Mouse (Mus musculus) cerebellum, adult (tissue): ENCODE data around the gene C2cd4c.

ENCODE experiments used
- ATAC-seq: cut with Nextera tagmentation; 2 replicates; pipeline ENCODE4 v1.9.2; 2017; ENCODE audit warnings: mild to moderate bottlenecking, moderate library complexity, mixed read lengths; ENCODE audit not compliant: insufficient number of reproducible peaks, low FRiP score, low TSS enrichment

Gene C2cd4c

GRCm38 (mm10) chr10:79580811-79581210, 33.0 kb downstream of the C2cd4c start:
- no peak for ATAC-seq

GRCm38 (mm10) chr10:79580356-79580755, 33.5 kb downstream of the C2cd4c start:
- no peak for ATAC-seq

GRCm38 (mm10) chr10:79579781-79580180, 34.0 kb downstream of the C2cd4c start:
- no peak for ATAC-seq

- no peak for ATAC-seq
Measured at GRCm38 (mm10) chr10:79578891-79579290, 34.9 kb downstream of the C2cd4c start.

GRCm38 (mm10) chr10:79578276-79578675, 35.5 kb downstream of the C2cd4c start:
- ATAC-seq: no peak

- ATAC-seq: no peak
Measured at GRCm38 (mm10) chr10:79577376-79577775, 36.4 kb downstream of the C2cd4c start.

- ATAC-seq: no peak
Measured at GRCm38 (mm10) chr10:79575754-79576153, 38.1 kb downstream of the C2cd4c start.

GRCm38 (mm10) chr10:79574796-79575195, 39.0 kb downstream of the C2cd4c start:
- ATAC-seq: no peak

GRCm38 (mm10) chr10:79574350-79574749, 39.5 kb downstream of the C2cd4c start:
- no peak for ATAC-seq

- no peak for ATAC-seq
Measured at GRCm38 (mm10) chr10:79573611-79574010, 40.2 kb downstream of the C2cd4c start.

GRCm38 (mm10) chr10:79571314-79571713, 42.5 kb downstream of the C2cd4c start:
- no peak for ATAC-seq

- no peak for ATAC-seq
Measured at GRCm38 (mm10) chr10:79569921-79570320, 43.9 kb downstream of the C2cd4c start.

- ATAC-seq: no peak
Measured at GRCm38 (mm10) chr10:79559716-79560115, 54.1 kb downstream of the C2cd4c start.

- ATAC-seq: no peak
Measured at GRCm38 (mm10) chr10:79557496-79557895, 56.3 kb downstream of the C2cd4c start.

GRCm38 (mm10) chr10:79556951-79557350, 56.9 kb downstream of the C2cd4c start:
- no peak for ATAC-seq
